Comparison of ENCODE assay signal across 16 mouse cellular contexts in genomic region chr1:118402556-118402955, GRCm38 (mm10). TPM values are rescaled to one million over a fixed set of nuclear protein-coding genes. Genes with fewer than 3 reads are reported as not detected.
DNase-seq lines count a peak whose midpoint lies in the region; ATAC-seq and TF ChIP-seq lines count a peak whose summit lies in the region.
"Had no signal": no experiment of that assay in that cellular context is flagged by ENCODE, and none has a peak within 500 bp of the region (broad histone marks: within the 10 kb centered on the region; RNA-seq: fewer than 3 reads in every experiment).

No protein-coding gene starts in this region.

- intact Hi-C loops in heart, postnatal 10 days (cut with DNase I): no loop called here

- DNase-seq in heart, postnatal 10 days: no peak
- no peak for DNase-seq in liver, postnatal 0 days
- peak; percentile 26 for DNase-seq in embryo, embryonic 11 days
- DNase-seq in lung, adult 18-20 months: no peak
- DNase-seq in thymus, postnatal 0 days (ENCODE audit: low spot score): no peak
- DNase-seq: adrenal gland, postnatal 14 days; cerebellum, adult 9-11 months; heart, postnatal 36 days; kidney, adult 18-20 months; kidney, postnatal 4 days; right cerebral cortex, adult 18-20 months; thymus, adult 18-20 months had no signal

- peak overlapping the region; percentile 24; the same call in 1 of the 2 replicates for H3K27ac ChIP-seq in heart, embryonic 13.5 days (replicated peaks)
- peak overlapping the region; percentile 18; the same call in 1 of the 2 replicates for H3K27ac ChIP-seq in liver, postnatal 0 days (ENCODE audit: low read depth)
- H3K27ac ChIP-seq in liver, embryonic 12.5 days: no peak overlapping the region
- H3K27ac ChIP-seq: embryonic facial prominence, embryonic 15.5 days; forebrain, embryonic 10.5 days had no signal

- no peaks in the 10 kb centered on the region for H3K27me3 ChIP-seq in heart, embryonic 13.5 days (replicated peaks)
- no peaks in the 10 kb centered on the region for H3K27me3 ChIP-seq in liver, postnatal 0 days (ENCODE audit: insufficient read depth, low read length)
- no peaks in the 10 kb centered on the region for H3K27me3 ChIP-seq in liver, embryonic 12.5 days (replicated peaks)
- H3K27me3 ChIP-seq: embryonic facial prominence, embryonic 15.5 days had no signal

- 37% methylated on average over 8 of the region's 8 CpGs for WGBS in heart, embryonic 13.5 days
- 78% methylated on average over 8 of the region's 8 CpGs for WGBS in liver, postnatal 0 days (ENCODE audit: insufficient replicate concordance)
- 79% methylated on average over 8 of the region's 8 CpGs for WGBS in liver, embryonic 12.5 days (ENCODE audit: insufficient replicate concordance)

- no peaks in the 10 kb centered on the region for H3K36me3 ChIP-seq in heart, embryonic 13.5 days
- H3K36me3 ChIP-seq in liver, postnatal 0 days (replicated peaks; ENCODE audit: insufficient read depth, low read length): no peaks in the 10 kb centered on the region; the same call in 1 of the 2 replicates
- peaks cover 17% of the 10 kb centered on the region for H3K36me3 ChIP-seq in liver, embryonic 12.5 days
- H3K36me3 ChIP-seq: embryonic facial prominence, embryonic 15.5 days had no signal

- no peak for TF ChIP-seq CTCF in liver, postnatal 0 days (IDR thresholded peaks at IDR 0.05; ENCODE audit: low read depth)

- no peak for TF ChIP-seq EP300 in liver, postnatal 0 days (IDR thresholded peaks at IDR 0.05; ENCODE audit: low read depth)

- H3K9me3 ChIP-seq in heart, embryonic 13.5 days: no peaks in the 10 kb centered on the region
- H3K9me3 ChIP-seq in liver, postnatal 0 days (ENCODE audit: low read length): no peaks in the 10 kb centered on the region
- H3K9me3 ChIP-seq in liver, embryonic 12.5 days (replicated peaks): no peaks in the 10 kb centered on the region
- H3K9me3 ChIP-seq: embryonic facial prominence, embryonic 15.5 days; forebrain, embryonic 10.5 days had no signal

- ATAC-seq in heart, embryonic 13.5 days (ENCODE audit: extremely low read depth, insufficient number of reproducible peaks, low FRiP score, low TSS enrichment): no peak
- no peak for ATAC-seq in liver, postnatal 0 days
- ATAC-seq in liver, embryonic 12.5 days: no peak

- H3K4me2 ChIP-seq in heart, embryonic 13.5 days: no peak overlapping the region
- no peak overlapping the region for H3K4me2 ChIP-seq in liver, postnatal 0 days (ENCODE audit: low read depth, low read length)
- no peak overlapping the region for H3K4me2 ChIP-seq in liver, embryonic 12.5 days
- H3K4me2 ChIP-seq: embryonic facial prominence, embryonic 15.5 days had no signal

- H3K4me3 ChIP-seq in heart, embryonic 13.5 days: no peak overlapping the region
- H3K4me3 ChIP-seq in liver, postnatal 0 days (ENCODE audit: low read depth, low read length): no peak overlapping the region
- no peak overlapping the region for H3K4me3 ChIP-seq in liver, embryonic 12.5 days
- H3K4me3 ChIP-seq: embryonic facial prominence, embryonic 15.5 days; forebrain, embryonic 10.5 days had no signal

- no peak overlapping the region for H3K9ac ChIP-seq in heart, embryonic 13.5 days
- no peak overlapping the region for H3K9ac ChIP-seq in liver, postnatal 0 days (replicated peaks)
- H3K9ac ChIP-seq in liver, embryonic 12.5 days: no peak overlapping the region
- H3K9ac ChIP-seq: embryonic facial prominence, embryonic 15.5 days had no signal

- peaks cover 54% of the 10 kb centered on the region for H3K4me1 ChIP-seq in heart, embryonic 13.5 days
- H3K4me1 ChIP-seq in liver, postnatal 0 days (ENCODE audit: insufficient read depth): peaks cover 9% of the 10 kb centered on the region
- H3K4me1 ChIP-seq in liver, embryonic 12.5 days: peaks cover 37% of the 10 kb centered on the region

RNA-seq across cellular contexts. Expression of gene Clasp1, which starts 13.7 kb away (rescaled TPM):
- 73.2 and 78.7 TPM in 2 replicates for polyA plus RNA-seq in heart, embryonic 13.5 days (2015; fragmentation: Nextera tagmentation; extraction: Ambion mirVana)
- total RNA-seq in heart, postnatal 10 days (2021): 100 to 1,000 TPM; 341 to 384 TPM
- 5.4 and 6.4 TPM in 2 replicates for polyA plus RNA-seq in liver, postnatal 0 days (2015; fragmentation: Nextera tagmentation; extraction: Ambion mirVana)
- 21.6 and 22.3 TPM in 2 replicates for polyA plus RNA-seq in liver, embryonic 12.5 days (2016; fragmentation: Nextera tagmentation; extraction: Ambion mirVana)
- polyA plus RNA-seq in thymus, postnatal 0 days (2015; fragmentation: Nextera tagmentation; extraction: Ambion mirVana): 21.0 and 31.0 TPM in 2 replicates
